Mouse (Mus musculus) kidney, embryonic 16.5 days (tissue): ENCODE measurements at regions not wholly inside any gene's neighbourhood (a gene's known extent, or its start where the extent isn't known, plus 50 kb on each side); places are given as distances from the start of the nearest gene placed in this dataset.
"Not testable (repeated sequence)": the region's sequence is repeated elsewhere in the genome, so short reads cannot be mapped to it uniquely, and the experiment has no call there.

Experiments used
- ATAC-seq: fragments of 200-750 bp; cut with Nextera tagmentation; 2 replicates; pipeline ENCODE4 v1.8.0; 2017; ENCODE audit warnings: moderate TSS enrichment; ENCODE audit not compliant: low FRiP score, low TSS enrichment
- H3K27ac ChIP-seq: fragments of 300-500 bp; sonication (generic); 2 replicates; pipeline ENCODE4 v1.5.1; 2014; ENCODE audit warnings: low read length
- H3K27me3 ChIP-seq: fragments of 300-500 bp; sonication (generic); 2 replicates; pipeline ENCODE4 v1.6.1; 2014; ENCODE audit warnings: low read length, control low read depth, mixed read lengths; ENCODE audit not compliant: insufficient read depth
- H3K36me3 ChIP-seq: fragments of 300-500 bp; sonication (generic); 2 replicates; pipeline ENCODE4 v1.6.1; 2014; ENCODE audit warnings: low read length, control low read depth, mixed read lengths; ENCODE audit not compliant: insufficient read depth
- H3K4me1 ChIP-seq: fragments of 300-500 bp; sonication (generic); 2 replicates; pipeline ENCODE4 v1.6.1; 2014; ENCODE audit warnings: low read length, control low read depth, mixed read lengths; ENCODE audit not compliant: insufficient read depth
- H3K4me2 ChIP-seq: fragments of 300-500 bp; sonication (generic); replicated peaks from 2 replicates; pipeline ENCODE4 v1.6.1; 2014; ENCODE audit warnings: low read depth, low read length
- H3K4me3 ChIP-seq: fragments of 300-500 bp; sonication (generic); 2 replicates; pipeline ENCODE4 v1.5.1; 2014; ENCODE audit warnings: mild to moderate bottlenecking, low read length
- H3K9ac ChIP-seq: fragments of 300-500 bp; sonication (generic); replicated peaks from 2 replicates; pipeline ENCODE4 v1.6.1; 2014; ENCODE audit warnings: low read length
- H3K9me3 ChIP-seq: fragments of 300-500 bp; sonication (generic); 2 replicates; pipeline ENCODE4 v1.6.1; 2016; ENCODE audit warnings: low read length, control low read depth
- WGBS: fragments of 180-500 bp; shearing (Covaris S2); extraction: QIAGEN DNeasy Blood & Tissue Kit; methylation state at CpG from one replicate; pipeline ENCODE4 v1.1.7; 2014; 5-methylcytosine and 5-hydroxymethylcytosine counted together

DNA sequence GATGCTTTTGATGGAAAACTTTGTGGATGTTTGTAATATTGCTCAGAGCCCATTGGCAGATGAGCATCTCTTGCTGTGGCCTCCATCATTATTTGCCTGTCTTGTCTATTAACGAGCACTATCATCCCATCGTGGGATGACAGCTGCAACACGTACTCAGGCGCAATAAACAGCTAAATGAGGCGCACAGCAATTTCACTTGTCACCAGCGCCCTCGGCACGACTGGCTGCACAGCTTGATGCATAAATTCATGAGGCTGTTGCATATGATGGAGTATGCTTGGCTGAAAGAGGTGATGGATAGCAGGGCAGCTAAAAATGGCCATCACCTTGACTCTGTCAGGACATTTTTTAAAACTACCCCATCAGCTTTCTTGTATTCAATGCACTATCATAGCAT is 853.1 kb upstream of the Pou3f2 start:
- no peaks in the 10 kb centered on the region for H3K27me3 ChIP-seq
- no peaks in the 10 kb centered on the region for H3K36me3 ChIP-seq
- H3K27ac ChIP-seq: no peak overlapping the region
- 57% methylated on average over 8 of the region's 8 CpGs for WGBS
- H3K4me1 ChIP-seq: no peaks in the 10 kb centered on the region
- ATAC-seq: no peak
- H3K9ac ChIP-seq: no peak overlapping the region
- H3K4me2 ChIP-seq: no peak overlapping the region
- H3K9me3 ChIP-seq: no peaks in the 10 kb centered on the region
- H3K4me3 ChIP-seq: no peak overlapping the region

DNA sequence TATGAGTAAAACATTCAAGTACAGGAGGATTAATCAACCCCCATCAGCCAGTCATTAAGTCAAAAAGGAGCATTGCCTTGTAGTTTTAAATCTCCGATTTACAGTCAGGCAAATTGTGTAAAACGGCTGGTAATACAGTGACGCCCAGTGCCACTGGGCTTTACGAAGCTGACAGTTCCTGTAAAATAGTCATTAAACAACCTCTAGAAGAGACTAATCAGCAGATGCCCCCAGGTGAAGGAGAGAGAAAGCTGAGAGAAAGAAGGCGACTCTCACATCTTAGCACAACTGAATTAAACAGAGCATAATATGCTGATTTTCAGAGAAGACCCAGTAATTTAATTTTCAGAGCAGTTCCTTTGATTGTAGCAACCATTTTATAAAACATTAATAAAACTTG is 850.3 kb upstream of the Pou3f2 start:
- H3K27ac ChIP-seq: no peak overlapping the region
- H3K4me1 ChIP-seq: no peaks in the 10 kb centered on the region
- WGBS: 72% methylated on average over 5 of the region's 5 CpGs
- H3K4me2 ChIP-seq: no peak overlapping the region
- no peak for ATAC-seq
- H3K9me3 ChIP-seq: no peaks in the 10 kb centered on the region
- H3K9ac ChIP-seq: no peak overlapping the region
- H3K27me3 ChIP-seq: no peaks in the 10 kb centered on the region
- no peak overlapping the region for H3K4me3 ChIP-seq
- no peaks in the 10 kb centered on the region for H3K36me3 ChIP-seq

DNA sequence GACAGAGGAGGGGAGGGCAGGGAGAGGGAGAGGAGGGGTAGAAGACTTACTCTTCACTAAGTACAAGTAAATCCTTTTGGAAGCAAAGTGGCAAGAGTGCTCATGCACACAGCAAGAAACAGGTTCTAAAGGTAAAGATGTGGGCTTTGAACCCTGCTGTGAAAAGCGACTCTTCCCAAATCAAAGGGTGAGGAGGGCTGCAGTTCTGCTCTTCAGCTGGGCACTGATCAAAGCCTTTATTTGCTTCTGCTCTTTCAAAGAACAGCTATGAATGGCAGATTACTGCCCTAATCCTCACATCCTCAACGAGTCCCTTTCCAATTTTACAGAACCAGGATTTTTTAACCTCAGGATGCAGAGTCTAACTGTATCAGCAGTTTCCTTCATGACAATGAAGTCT is 812.5 kb upstream of the Pou3f2 start:
- H3K27me3 ChIP-seq: no peaks in the 10 kb centered on the region
- ATAC-seq: no peak
- H3K4me1 ChIP-seq: no peaks in the 10 kb centered on the region

DNA sequence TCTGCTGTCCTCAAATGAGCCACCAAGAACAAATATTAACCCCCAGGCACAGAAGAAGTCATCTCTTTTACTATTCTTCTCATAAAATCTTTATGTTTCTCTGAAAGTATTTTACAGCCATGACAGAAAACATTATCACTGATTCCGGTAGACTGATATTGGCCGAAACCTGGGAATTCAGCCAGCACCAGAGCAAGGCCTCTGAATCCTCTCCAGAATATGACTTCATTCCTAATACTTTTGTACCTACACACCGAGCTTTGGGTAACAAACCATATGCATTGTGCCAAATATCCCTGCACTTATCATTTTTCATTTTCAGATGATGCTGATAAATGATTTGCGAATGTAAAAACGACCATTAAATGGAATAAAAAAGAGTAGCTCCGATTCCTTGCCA is 791.9 kb upstream of the Pou3f2 start:
- H3K4me1 ChIP-seq: no peaks in the 10 kb centered on the region
- no peaks in the 10 kb centered on the region for H3K27me3 ChIP-seq
- WGBS: 69% methylated on average over 6 of the region's 6 CpGs

More for the DNA sequence above, 812.5 kb upstream of the Pou3f2 start:
- Histone ChIP-seq H3K36me3 (no peaks in the 10 kb centered on the region), H3K9me3 (no peaks in the 10 kb centered on the region), H3K4me3 (no peak overlapping the region), H3K27ac (no peak overlapping the region), H3K9ac (no peak overlapping the region), H3K4me2 (no peak overlapping the region)
- WGBS: 19% methylated on average over 2 of the region's 2 CpGs

DNA sequence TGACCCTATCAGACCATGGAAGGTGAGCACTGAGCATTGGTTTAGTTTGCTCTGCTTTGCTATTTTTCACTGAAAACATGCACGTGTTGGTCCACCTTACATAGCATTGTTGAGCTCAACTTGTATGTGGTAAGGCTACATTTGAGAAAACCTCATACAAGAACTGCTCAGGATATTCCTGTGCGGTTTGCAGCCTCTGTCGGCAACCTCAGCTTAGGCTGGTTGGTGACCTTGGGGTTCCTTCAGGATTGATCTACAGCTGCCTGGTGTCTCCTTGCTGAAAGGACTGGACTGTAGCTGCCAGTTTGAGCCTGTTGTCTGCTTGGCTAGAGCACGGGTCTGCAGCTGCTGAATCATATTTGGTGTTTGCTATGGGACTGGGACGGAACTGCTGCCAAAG is 787.0 kb upstream of the Pou3f2 start:
- no peak for ATAC-seq
- H3K4me2 ChIP-seq: no peak overlapping the region
- no peaks in the 10 kb centered on the region for H3K4me1 ChIP-seq
- 68% methylated on average over 5 of the region's 5 CpGs for WGBS
- H3K27ac ChIP-seq: no peak overlapping the region
- H3K36me3 ChIP-seq: no peaks in the 10 kb centered on the region
- no peaks in the 10 kb centered on the region for H3K27me3 ChIP-seq
- H3K4me3 ChIP-seq: no peak overlapping the region
- H3K9ac ChIP-seq: no peak overlapping the region
- no peaks in the 10 kb centered on the region for H3K9me3 ChIP-seq

More for the DNA sequence above, 791.9 kb upstream of the Pou3f2 start:
- no peaks in the 10 kb centered on the region for H3K36me3 ChIP-seq
- no peak for ATAC-seq
- H3K4me2 ChIP-seq: no peak overlapping the region
- no peaks in the 10 kb centered on the region for H3K9me3 ChIP-seq
- H3K27ac ChIP-seq: no peak overlapping the region
- H3K9ac ChIP-seq: no peak overlapping the region
- no peak overlapping the region for H3K4me3 ChIP-seq

DNA sequence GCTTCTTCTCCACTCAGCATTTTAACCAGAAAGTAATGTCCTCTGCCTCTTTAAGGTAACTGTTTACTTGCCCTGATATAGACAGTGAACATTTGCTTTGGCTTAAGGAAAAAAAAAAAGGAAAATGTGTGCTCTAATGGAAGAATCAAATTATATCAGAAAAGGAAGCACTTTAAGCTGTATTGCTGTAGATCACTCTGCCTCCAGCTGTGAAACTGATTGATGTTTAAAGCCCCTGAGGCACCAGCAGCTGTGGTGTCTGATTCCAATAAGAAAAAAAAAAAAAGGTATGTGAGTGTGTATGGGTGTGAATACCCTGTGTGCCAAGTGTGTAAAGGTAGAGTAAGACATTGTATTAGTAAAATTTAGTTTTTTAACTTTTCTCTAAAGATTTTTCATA is 783.8 kb upstream of the Pou3f2 start:
- Histone ChIP-seq H3K4me3 (no peak overlapping the region), H3K4me1 (no peaks in the 10 kb centered on the region), H3K27ac (no peak overlapping the region), H3K9me3 (no peaks in the 10 kb centered on the region), H3K36me3 (no peaks in the 10 kb centered on the region), H3K27me3 (no peaks in the 10 kb centered on the region), H3K4me2 (no peak overlapping the region), H3K9ac (no peak overlapping the region)
- ATAC-seq: no peak

DNA sequence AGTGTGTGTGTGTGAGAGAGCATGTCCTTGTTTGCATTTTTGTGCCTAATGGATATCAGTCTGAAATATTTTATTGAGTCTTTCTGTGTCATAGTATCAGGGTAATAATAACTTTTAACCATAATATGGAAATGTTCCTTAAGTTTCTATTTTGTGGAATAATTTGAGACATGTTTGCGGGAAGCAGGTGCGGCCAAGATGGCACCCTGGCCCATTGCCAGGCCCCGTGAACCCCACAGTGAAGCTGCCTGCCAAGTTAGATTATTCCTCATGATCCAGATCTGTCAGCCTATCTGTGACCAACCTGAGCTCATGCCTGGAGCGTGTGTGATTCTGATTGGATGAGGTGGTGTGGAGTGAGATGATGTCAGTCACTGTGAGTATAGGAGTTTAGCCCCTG is 772.2 kb upstream of the Pou3f2 start:
- Histone ChIP-seq H3K9ac (no peak overlapping the region), H3K4me2 (no peak overlapping the region), H3K27ac (no peak overlapping the region), H3K36me3 (no peaks in the 10 kb centered on the region), H3K27me3 (no peaks in the 10 kb centered on the region), H3K9me3 (peaks cover 2% of the 10 kb centered on the region; the same call in 1 of the 2 replicates), H3K4me1 (no peaks in the 10 kb centered on the region), H3K4me3 (no peak overlapping the region)
- WGBS: 92% methylated on average over 4 of the region's 4 CpGs
- ATAC-seq: no peak

DNA sequence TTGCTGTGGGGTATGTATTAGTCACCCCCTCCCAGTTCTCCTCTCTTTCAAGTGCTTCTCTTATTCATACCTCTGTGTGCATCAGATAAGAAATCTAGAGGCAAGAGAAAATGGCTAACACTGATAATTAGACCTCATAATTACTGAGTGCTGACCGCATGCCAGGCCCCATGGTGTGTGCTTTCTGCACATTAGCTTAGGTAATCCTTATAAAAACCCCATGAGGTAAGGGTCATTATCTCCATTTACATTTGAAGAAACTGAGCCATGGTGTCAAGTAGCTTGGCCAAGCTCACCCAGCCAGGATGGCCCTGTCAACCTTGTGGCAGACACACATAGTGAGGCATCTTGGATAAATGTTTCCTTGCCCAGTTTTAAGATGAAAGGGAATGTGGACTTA is 746.8 kb upstream of the Pou3f2 start:
- WGBS: 39% methylated on average over 1 of the region's 1 CpGs
- no peak overlapping the region for H3K4me2 ChIP-seq
- H3K4me3 ChIP-seq: no peak overlapping the region
- no peaks in the 10 kb centered on the region for H3K27me3 ChIP-seq
- no peaks in the 10 kb centered on the region for H3K4me1 ChIP-seq
- no peak overlapping the region for H3K9ac ChIP-seq
- no peak overlapping the region for H3K27ac ChIP-seq
- ATAC-seq: no peak
- no peaks in the 10 kb centered on the region for H3K36me3 ChIP-seq
- no peaks in the 10 kb centered on the region for H3K9me3 ChIP-seq

DNA sequence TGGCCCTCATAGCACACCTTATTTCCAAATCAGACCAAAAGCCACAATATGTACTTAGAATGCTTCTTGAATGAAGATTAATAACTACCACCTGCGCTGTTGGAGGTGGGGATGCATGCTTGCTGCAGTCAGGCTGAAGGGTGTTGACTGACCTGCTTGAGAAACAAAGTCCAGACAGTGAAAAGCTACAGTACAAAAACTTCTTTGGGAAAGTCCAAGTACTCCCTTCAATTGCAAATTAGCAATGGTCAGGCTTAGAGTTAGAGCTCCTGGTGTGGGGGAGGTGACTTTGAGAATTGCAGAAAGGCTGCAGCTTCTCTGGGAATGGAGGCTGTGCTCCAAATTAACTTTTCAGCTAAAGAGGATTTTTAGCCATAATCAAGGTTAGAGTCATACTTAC is 706.6 kb upstream of the Pou3f2 start:
- WGBS: 100% methylated on average over 1 of the region's 1 CpGs
- not testable (repeated sequence) for H3K4me1 ChIP-seq, ATAC-seq

DNA sequence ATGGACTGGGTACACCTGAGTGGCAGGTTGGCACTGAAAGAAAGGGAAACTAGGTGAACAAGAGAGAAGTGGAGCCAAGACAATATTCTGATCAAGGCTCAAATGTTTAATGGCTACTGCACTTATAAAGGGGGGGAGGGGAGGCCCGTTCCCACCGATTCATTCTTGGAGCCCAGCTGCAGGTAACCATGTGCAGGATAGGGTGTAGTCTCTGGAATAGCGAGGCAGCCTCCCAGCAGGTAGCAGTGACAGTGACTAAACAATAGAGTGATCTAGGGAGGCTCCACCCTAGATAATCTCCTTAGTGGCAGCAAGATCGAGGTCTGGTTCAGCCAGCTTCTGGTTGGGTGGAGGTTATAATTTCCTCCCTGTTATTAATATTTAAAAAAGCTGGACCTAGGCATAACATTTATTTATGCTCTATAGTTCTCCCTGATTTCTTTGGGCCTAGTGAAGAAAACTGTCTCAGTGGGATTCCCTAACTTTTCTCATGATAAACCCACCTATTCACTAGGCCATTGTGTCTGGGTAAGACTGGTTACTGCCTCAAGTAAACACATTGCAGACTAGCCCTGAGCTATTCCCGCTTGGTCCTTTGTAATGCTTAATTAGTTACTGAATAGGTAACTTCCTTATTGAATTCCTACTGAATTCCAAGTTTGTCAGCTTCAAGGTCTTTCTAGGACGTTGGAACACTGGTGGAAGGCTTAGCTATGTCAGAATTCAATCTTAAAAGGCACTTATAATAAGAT is 705.4 kb upstream of the Pou3f2 start:
- Histone ChIP-seq H3K27me3 (no peaks in the 10 kb centered on the region), H3K4me2 (no peak overlapping the region), H3K9me3 (no peaks in the 10 kb centered on the region), H3K4me1 (no peaks in the 10 kb centered on the region), H3K36me3 (no peaks in the 10 kb centered on the region), H3K27ac (no peak overlapping the region), H3K9ac (no peak overlapping the region), H3K4me3 (no peak overlapping the region)
- no peak for ATAC-seq
- WGBS: 82% methylated on average over 6 of the region's 6 CpGs

More for the DNA sequence above, 706.6 kb upstream of the Pou3f2 start:
- H3K4me2 ChIP-seq, H3K9me3 ChIP-seq, H3K36me3 ChIP-seq, H3K27me3 ChIP-seq, H3K9ac ChIP-seq, H3K4me3 ChIP-seq, H3K27ac ChIP-seq: not testable (repeated sequence)
